19 mouse cellular contexts compared by ENCODE assay signal in the genomic region with DNA sequence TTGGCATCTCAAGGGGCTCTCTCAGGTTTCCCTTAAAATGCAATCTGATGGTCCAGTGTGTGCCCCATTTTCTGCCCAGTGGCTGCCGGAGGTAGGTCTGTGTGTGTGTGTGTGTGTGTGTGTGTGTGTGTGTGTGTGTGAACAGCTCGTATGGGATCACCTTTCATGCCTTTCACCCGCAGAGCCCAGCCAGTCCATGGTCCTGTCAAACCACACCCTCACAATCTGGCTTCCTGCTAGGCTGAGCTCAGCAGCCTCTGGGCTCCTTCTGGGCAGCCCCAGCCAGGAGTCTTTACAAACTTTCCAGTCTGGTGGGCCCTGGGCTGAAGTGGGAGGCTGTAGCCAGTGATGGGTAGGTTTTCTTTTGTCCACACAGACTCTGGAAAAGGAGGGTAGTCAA.
A peak's percentile ranks its signal among the peaks of the same experiment; 100 is the strongest.
DNase-seq lines count a peak whose midpoint lies in the region; ATAC-seq lines count a peak whose summit lies in the region.
"Had no signal": no experiment of that assay in that cellular context is flagged by ENCODE, and none has a peak within 500 bp of the region (broad histone marks: within the 10 kb centered on the region; RNA-seq: fewer than 3 reads in every experiment).

No protein-coding gene starts in this region.

- H3K36me3 ChIP-seq in heart, embryonic 10.5 days = peaks cover 18% of the 10 kb centered on the region
- peaks cover 19% of the 10 kb centered on the region for H3K36me3 ChIP-seq in limb, embryonic 12.5 days
- peaks cover 21% of the 10 kb centered on the region for H3K36me3 ChIP-seq in limb, embryonic 10.5 days
- peaks cover 28% of the 10 kb centered on the region for H3K36me3 ChIP-seq in embryonic facial prominence, embryonic 10.5 days (replicated peaks)
- H3K36me3 ChIP-seq in stomach, embryonic 15.5 days = no peaks in the 10 kb centered on the region
- H3K36me3 ChIP-seq in neural tube, embryonic 15.5 days = no peaks in the 10 kb centered on the region
- H3K36me3 ChIP-seq: liver, embryonic 13.5 days; neural tube, embryonic 13.5 days had no signal

- no peak overlapping the region for H3K4me2 ChIP-seq in limb, embryonic 12.5 days
- H3K4me2 ChIP-seq in stomach, embryonic 15.5 days = no peak overlapping the region
- H3K4me2 ChIP-seq in neural tube, embryonic 15.5 days = no peak overlapping the region
- H3K4me2 ChIP-seq: liver, embryonic 13.5 days; midbrain, embryonic 11.5 days; neural tube, embryonic 13.5 days had no signal

- peaks cover 66% of the 10 kb centered on the region for H3K4me1 ChIP-seq in heart, embryonic 10.5 days
- peaks cover 25% of the 10 kb centered on the region for H3K4me1 ChIP-seq in limb, embryonic 12.5 days (replicated peaks)
- peaks cover 32% of the 10 kb centered on the region for H3K4me1 ChIP-seq in limb, embryonic 10.5 days
- H3K4me1 ChIP-seq in embryonic facial prominence, embryonic 10.5 days = peaks cover 42% of the 10 kb centered on the region
- peaks cover 31% of the 10 kb centered on the region for H3K4me1 ChIP-seq in stomach, embryonic 15.5 days
- H3K4me1 ChIP-seq in neural tube, embryonic 15.5 days = peaks cover 14% of the 10 kb centered on the region; the same call in 1 of the 2 replicates

- peaks cover 7% of the 10 kb centered on the region; the same call in 1 of the 2 replicates for H3K9me3 ChIP-seq in heart, embryonic 10.5 days
- H3K9me3 ChIP-seq in limb, embryonic 12.5 days = peaks cover 12% of the 10 kb centered on the region; the same call in 1 of the 2 replicates
- 0 out of 2 replicates have a peak, but pooled peaks cover 2% of the 10 kb centered on the region for H3K9me3 ChIP-seq in limb, embryonic 10.5 days (replicated peaks)
- H3K9me3 ChIP-seq in embryonic facial prominence, embryonic 10.5 days = peaks cover 16% of the 10 kb centered on the region
- no peaks in the 10 kb centered on the region for H3K9me3 ChIP-seq in stomach, embryonic 15.5 days
- H3K9me3 ChIP-seq in neural tube, embryonic 15.5 days (replicated peaks) = no peaks in the 10 kb centered on the region

- no peak overlapping the region for H3K9ac ChIP-seq in limb, embryonic 12.5 days (replicated peaks)
- no peak overlapping the region for H3K9ac ChIP-seq in stomach, embryonic 15.5 days
- no peak overlapping the region for H3K9ac ChIP-seq in neural tube, embryonic 15.5 days (replicated peaks)
- H3K9ac ChIP-seq: liver, embryonic 13.5 days; neural tube, embryonic 13.5 days had no signal

- no peak for DNase-seq in heart, embryonic 10.5 days (ENCODE audit: low spot score)
- no peak for DNase-seq in heart, adult 8-10 months (ENCODE audit: low spot score)
- no peak for DNase-seq in limb, embryonic 10.5 days (ENCODE audit: low spot score)
- DNase-seq in embryonic facial prominence, embryonic 10.5 days (ENCODE audit: low spot score) = no peak
- no peak for DNase-seq in cerebellum, postnatal 10 days
- DNase-seq: adrenal gland, postnatal 36 days; cerebellum, adult 2 months; liver, embryonic 13.5 days; lung, postnatal 4 days; right cerebral cortex, postnatal 25 days had no signal

- no peak for ATAC-seq in limb, embryonic 12.5 days (ENCODE audit: insufficient number of reproducible peaks, insufficient read depth, low FRiP score, low TSS enrichment, low read depth)
- ATAC-seq in stomach, embryonic 15.5 days (ENCODE audit: insufficient read depth, low FRiP score, low read depth) = peak; percentile 29
- no peak for ATAC-seq in neural tube, embryonic 15.5 days (ENCODE audit: low FRiP score)
- ATAC-seq: activated CD4-positive, CD25-positive, alpha-beta regulatory T cell, adult 4 months; inflammation-experienced regulatory T-cells, adult 6 months; Patski had no signal

- H3K27me3 ChIP-seq in heart, embryonic 10.5 days (ENCODE audit: insufficient read depth, poor library complexity, severe bottlenecking) = no peaks in the 10 kb centered on the region
- no peaks in the 10 kb centered on the region for H3K27me3 ChIP-seq in limb, embryonic 12.5 days
- no peaks in the 10 kb centered on the region for H3K27me3 ChIP-seq in limb, embryonic 10.5 days (ENCODE audit: low read depth, poor library complexity, severe bottlenecking)
- no peaks in the 10 kb centered on the region for H3K27me3 ChIP-seq in embryonic facial prominence, embryonic 10.5 days (replicated peaks; ENCODE audit: low read depth, poor library complexity, severe bottlenecking)
- no peaks in the 10 kb centered on the region for H3K27me3 ChIP-seq in stomach, embryonic 15.5 days (replicated peaks)
- H3K27me3 ChIP-seq in neural tube, embryonic 15.5 days (replicated peaks) = no peaks in the 10 kb centered on the region
- H3K27me3 ChIP-seq: liver, embryonic 13.5 days; neural tube, embryonic 13.5 days; Patski had no signal

- peak overlapping the region; percentile 56 for H3K27ac ChIP-seq in heart, embryonic 10.5 days
- H3K27ac ChIP-seq in limb, embryonic 12.5 days = peak overlapping the region; percentile 47
- H3K27ac ChIP-seq in limb, embryonic 10.5 days = no peak overlapping the region; the same call in 1 of the 2 replicates
- H3K27ac ChIP-seq in embryonic facial prominence, embryonic 10.5 days (replicated peaks) = 0 out of 2 replicates have a peak overlapping the region, but pooled peaks have one; percentile 59
- H3K27ac ChIP-seq in stomach, embryonic 15.5 days = peak overlapping the region; percentile 61; the same call in 1 of the 2 replicates
- H3K27ac ChIP-seq in neural tube, embryonic 15.5 days (replicated peaks) = no peak overlapping the region
- H3K27ac ChIP-seq: forebrain, embryonic 10.5 days; liver, embryonic 13.5 days; neural tube, embryonic 13.5 days had no signal

- 47% methylated on average over 3 of the region's 3 CpGs for WGBS in heart, embryonic 10.5 days
- 40% methylated on average over 3 of the region's 3 CpGs for WGBS in limb, embryonic 12.5 days
- WGBS in limb, embryonic 10.5 days = 47% methylated on average over 3 of the region's 3 CpGs
- 39% methylated on average over 3 of the region's 3 CpGs for WGBS in embryonic facial prominence, embryonic 10.5 days
- WGBS in stomach, embryonic 15.5 days = 28% methylated on average over 3 of the region's 3 CpGs
- WGBS in neural tube, embryonic 15.5 days = 67% methylated on average over 3 of the region's 3 CpGs

- no peak overlapping the region for H3K4me3 ChIP-seq in heart, embryonic 10.5 days
- no peak overlapping the region for H3K4me3 ChIP-seq in limb, embryonic 12.5 days (replicated peaks)
- no peak overlapping the region for H3K4me3 ChIP-seq in limb, embryonic 10.5 days
- H3K4me3 ChIP-seq in embryonic facial prominence, embryonic 10.5 days = no peak overlapping the region
- no peak overlapping the region for H3K4me3 ChIP-seq in stomach, embryonic 15.5 days (replicated peaks)
- H3K4me3 ChIP-seq in neural tube, embryonic 15.5 days (replicated peaks) = no peak overlapping the region
- H3K4me3 ChIP-seq: forebrain, embryonic 10.5 days; liver, embryonic 13.5 days; neural tube, embryonic 13.5 days had no signal

Comparison
In these comparisons a context has a peak if more than half of its experiments do, and no peak if none do; other contexts are left out.
1. H3K27ac ChIP-seq: peak in heart, embryonic 10.5 days (single experiment), limb, embryonic 12.5 days (single experiment), embryonic facial prominence, embryonic 10.5 days (single experiment) and stomach, embryonic 15.5 days (single experiment); none in limb, embryonic 10.5 days (single experiment) and neural tube, embryonic 15.5 days (single experiment).